Mouse (Mus musculus) liver, postnatal 0 days (tissue): ENCODE data around the gene Akap2. TPM values are rescaled to one million over a fixed set of nuclear protein-coding genes. Genes with fewer than 3 reads are reported as not detected.
"Not testable (repeated sequence)": the region's sequence is repeated elsewhere in the genome, so short reads cannot be mapped to it uniquely, and the experiment has no call there.

ENCODE experiments used
- ATAC-seq: fragments of 200-750 bp; cut with Nextera tagmentation; 2 replicates; pipeline ENCODE4 v1.8.0; 2017; ENCODE audit warnings: mild to moderate bottlenecking, moderate library complexity
- DNase-seq: peaks from one replicate; pipeline ENCODE4 v3.0.0-alpha.2; 2016
- H3K27ac ChIP-seq: fragments of 300-500 bp; sonication (generic); 2 replicates; pipeline ENCODE4 v1.5.1; 2014; ENCODE audit warnings: antibody characterized with exemption, moderate library complexity, mild to moderate bottlenecking, low read depth
- H3K27me3 ChIP-seq: fragments of 300-500 bp; sonication (generic); 2 replicates; pipeline ENCODE4 v1.6.1; 2014; ENCODE audit warnings: low read length, control low read depth, mixed read lengths; ENCODE audit not compliant: insufficient read depth
- H3K36me3 ChIP-seq: fragments of 300-500 bp; sonication (generic); replicated peaks from 2 replicates; pipeline ENCODE4 v1.6.1; 2014; ENCODE audit warnings: mild to moderate bottlenecking, control low read depth, low read length, moderate library complexity, mixed read lengths; ENCODE audit not compliant: insufficient read depth
- H3K4me1 ChIP-seq: fragments of 300-500 bp; sonication (generic); 2 replicates; pipeline ENCODE4 v1.6.1; 2014; ENCODE audit warnings: antibody characterized with exemption, mild to moderate bottlenecking, control low read depth; ENCODE audit not compliant: insufficient read depth
- H3K4me2 ChIP-seq: fragments of 300-500 bp; sonication (generic); 2 replicates; pipeline ENCODE4 v1.6.1; 2014; ENCODE audit warnings: low read depth, mild to moderate bottlenecking, low read length, moderate library complexity, mixed read lengths
- H3K4me3 ChIP-seq: fragments of 300-500 bp; sonication (generic); 2 replicates; pipeline ENCODE4 v1.5.1; 2014; ENCODE audit warnings: low read depth, low read length
- H3K9ac ChIP-seq: fragments of 300-500 bp; sonication (generic); replicated peaks from 2 replicates; pipeline ENCODE4 v1.6.1; 2014; ENCODE audit warnings: mild to moderate bottlenecking, moderate library complexity
- H3K9me3 ChIP-seq: fragments of 300-500 bp; sonication (generic); 2 replicates; pipeline ENCODE4 v1.6.1; 2016; ENCODE audit warnings: mild to moderate bottlenecking, control low read depth, low read length, mixed read lengths
- CTCF ChIP-seq: sonication (generic); IDR thresholded peaks from 2 replicates; pipeline ENCODE4 v1.5.1; 2016; ENCODE audit warnings: antibody characterized with exemption, low read depth
- EP300 ChIP-seq: IDR thresholded peaks from 2 replicates; pipeline ENCODE4 v1.6.1; 2016; ENCODE audit warnings: antibody characterized with exemption, low read depth, mild to moderate bottlenecking
- WGBS: fragments of 180-500 bp; shearing (Covaris S2); extraction: QIAGEN DNeasy Blood & Tissue Kit; methylation state at CpG from one replicate; pipeline ENCODE4 v1.1.7; 2014; ENCODE audit not compliant: insufficient replicate concordance; 5-methylcytosine and 5-hydroxymethylcytosine counted together
- polyA plus RNA-seq: library from polyadenylated mRNA; unstranded; fragments of >200 nt; fragmentation: Nextera tagmentation; extraction: Ambion mirVana; gene quantifications from 2 replicates; pipeline ENCODE4 v1.2.1, GENCODE M21; 2015

The Akap2 gene
- polyA plus RNA-seq, 1 experiment from 2014 or later: 1.9 TPM

GRCm38 (mm10) chr4:57884511-57884910 is 167.1 kb downstream of the Akap2 start:
- H3K36me3 ChIP-seq: no peaks in the 10 kb centered on the region
- no peaks in the 10 kb centered on the region for H3K9me3 ChIP-seq
- TF ChIP-seq EP300: no peak
- no peak for TF ChIP-seq CTCF
- no peak overlapping the region for H3K27ac ChIP-seq
- H3K27me3 ChIP-seq: no peaks in the 10 kb centered on the region
- peaks cover 7% of the 10 kb centered on the region; the same call in 1 of the 2 replicates for H3K4me1 ChIP-seq
- DNase-seq (no peak), ATAC-seq (no peak)
- 62% methylated on average over 3 of the region's 3 CpGs for WGBS
- H3K9ac ChIP-seq: no peak overlapping the region
- no peak overlapping the region for H3K4me3 ChIP-seq
- H3K4me2 ChIP-seq: no peak overlapping the region

GRCm38 (mm10) chr4:57885186-57885585 is 167.7 kb downstream of the Akap2 start:
- no peak for ATAC-seq
- peaks cover 7% of the 10 kb centered on the region; the same call in 1 of the 2 replicates for H3K4me1 ChIP-seq
- no peaks in the 10 kb centered on the region for H3K9me3 ChIP-seq
- no peaks in the 10 kb centered on the region for H3K27me3 ChIP-seq
- no peak overlapping the region for H3K27ac ChIP-seq
- H3K4me2 ChIP-seq: no peak overlapping the region
- 65% methylated on average over 2 of the region's 2 CpGs for WGBS
- no peak overlapping the region for H3K4me3 ChIP-seq
- H3K9ac ChIP-seq: no peak overlapping the region
- TF ChIP-seq CTCF: no peak
- no peak for TF ChIP-seq EP300
- no peaks in the 10 kb centered on the region for H3K36me3 ChIP-seq
- no peak for DNase-seq

- H3K9ac ChIP-seq: no peak overlapping the region
- peaks cover 7% of the 10 kb centered on the region; the same call in 1 of the 2 replicates for H3K4me1 ChIP-seq
- DNase-seq (peak; percentile 44), ATAC-seq (no peak)
- WGBS: 27% methylated on average over 11 of the region's 11 CpGs
- H3K36me3 ChIP-seq: no peaks in the 10 kb centered on the region
- no peaks in the 10 kb centered on the region for H3K9me3 ChIP-seq
- TF ChIP-seq CTCF (no peak), EP300 (no peak)
- no peak overlapping the region for H3K4me3 ChIP-seq
- no peak overlapping the region for H3K4me2 ChIP-seq
- H3K27ac ChIP-seq: no peak overlapping the region
- H3K27me3 ChIP-seq: no peaks in the 10 kb centered on the region
These were observed 168.8 kb downstream of the Akap2 start for GRCm38 (mm10) chr4:57886066-57886887.

GRCm38 (mm10) chr4:57886888-57887230 is 169.4 kb downstream of the Akap2 start:
- WGBS: 78% methylated on average over 3 of the region's 3 CpGs
- Histone ChIP-seq H3K27ac (no peak overlapping the region), H3K9ac (no peak overlapping the region), H3K27me3 (no peaks in the 10 kb centered on the region), H3K4me2 (no peak overlapping the region), H3K36me3 (no peaks in the 10 kb centered on the region), H3K9me3 (no peaks in the 10 kb centered on the region), H3K4me3 (no peak overlapping the region), H3K4me1 (peaks cover 7% of the 10 kb centered on the region; the same call in 1 of the 2 replicates)
- TF ChIP-seq EP300: no peak
- no peak for TF ChIP-seq CTCF
- no peak for ATAC-seq
- no peak for DNase-seq

GRCm38 (mm10) chr4:57888246-57888645 is 170.8 kb downstream of the Akap2 start:
- H3K4me1 ChIP-seq: peaks cover 7% of the 10 kb centered on the region; the same call in 1 of the 2 replicates
- TF ChIP-seq EP300 (no peak), CTCF (no peak)
- DNase-seq (no peak), ATAC-seq (no peak)
- no peaks in the 10 kb centered on the region for H3K27me3 ChIP-seq
- WGBS: 86% methylated on average over 2 of the region's 2 CpGs
- no peak overlapping the region for H3K4me2 ChIP-seq
- H3K36me3 ChIP-seq: no peaks in the 10 kb centered on the region
- H3K9me3 ChIP-seq: no peaks in the 10 kb centered on the region
- no peak overlapping the region for H3K4me3 ChIP-seq
- H3K9ac ChIP-seq: no peak overlapping the region
- H3K27ac ChIP-seq: no peak overlapping the region

GRCm38 (mm10) chr4:57888978-57889377 is 171.5 kb downstream of the Akap2 start:
- not testable (repeated sequence) for H3K4me2 ChIP-seq, H3K27me3 ChIP-seq, H3K4me3 ChIP-seq, ATAC-seq, H3K27ac ChIP-seq, H3K4me1 ChIP-seq, H3K9ac ChIP-seq, H3K9me3 ChIP-seq, DNase-seq, H3K36me3 ChIP-seq
- WGBS: 67% methylated on average over 1 of the region's 1 CpGs
